Mouse (Mus musculus): ENCODE measurements around the gene Tmem38a.
A peak's percentile ranks its signal among the peaks of the same experiment; 100 is the strongest.

- TF ChIP-seq JUND (IDR thresholded peaks at IDR 0.05; ENCODE audit: low read depth, low read length) (no peak), SIN3A (IDR thresholded peaks at IDR 0.05; ENCODE audit: low read length) (no peak), CTCF (IDR thresholded peaks at IDR 0.05 in 2 of 3, conservative IDR thresholded peaks at IDR 0.05 in 1 of 3; ENCODE audit: control insufficient read depth in 1 of 3, insufficient read depth in 1 of 3, low read depth in 2 of 3, low read length in 3 of 3, poor library complexity in 1 of 3, severe bottlenecking in 1 of 3) (peak; percentile 37 to 64 (median 57); a peak in 5 of 6 replicates), POLR2A (IDR thresholded peaks at IDR 0.05; ENCODE audit: control insufficient read depth in 1 of 2, insufficient read depth in 1 of 2, low read depth in 1 of 2, low read length in 2 of 2, poor library complexity in 1 of 2) (no peak)
These were observed 32.6 kb upstream of the Tmem38a start for GRCm38 (mm10) chr8:72539234-72539633.

Measured in MEL (cell line).